Mouse (Mus musculus) T-helper 17 cell (primary cell): ENCODE measurements around the gene Gm28551.
"Not testable (repeated sequence)": the region's sequence is repeated elsewhere in the genome, so short reads cannot be mapped to it uniquely, and the experiment has no call there.

Experiments used
- in situ Hi-C, 2 experiments: fragments of 300-600 bp; cut with MboI, MseI; formaldehyde crosslinking; loops; 1 replicate in 1 of 2; 2 replicates in 1 of 2; pipeline ENCODE4 v1.15.1; 2025; ENCODE audit warnings: high pct_unique_total_duplicates in 2 of 2

Gm28551 gene

DNA sequence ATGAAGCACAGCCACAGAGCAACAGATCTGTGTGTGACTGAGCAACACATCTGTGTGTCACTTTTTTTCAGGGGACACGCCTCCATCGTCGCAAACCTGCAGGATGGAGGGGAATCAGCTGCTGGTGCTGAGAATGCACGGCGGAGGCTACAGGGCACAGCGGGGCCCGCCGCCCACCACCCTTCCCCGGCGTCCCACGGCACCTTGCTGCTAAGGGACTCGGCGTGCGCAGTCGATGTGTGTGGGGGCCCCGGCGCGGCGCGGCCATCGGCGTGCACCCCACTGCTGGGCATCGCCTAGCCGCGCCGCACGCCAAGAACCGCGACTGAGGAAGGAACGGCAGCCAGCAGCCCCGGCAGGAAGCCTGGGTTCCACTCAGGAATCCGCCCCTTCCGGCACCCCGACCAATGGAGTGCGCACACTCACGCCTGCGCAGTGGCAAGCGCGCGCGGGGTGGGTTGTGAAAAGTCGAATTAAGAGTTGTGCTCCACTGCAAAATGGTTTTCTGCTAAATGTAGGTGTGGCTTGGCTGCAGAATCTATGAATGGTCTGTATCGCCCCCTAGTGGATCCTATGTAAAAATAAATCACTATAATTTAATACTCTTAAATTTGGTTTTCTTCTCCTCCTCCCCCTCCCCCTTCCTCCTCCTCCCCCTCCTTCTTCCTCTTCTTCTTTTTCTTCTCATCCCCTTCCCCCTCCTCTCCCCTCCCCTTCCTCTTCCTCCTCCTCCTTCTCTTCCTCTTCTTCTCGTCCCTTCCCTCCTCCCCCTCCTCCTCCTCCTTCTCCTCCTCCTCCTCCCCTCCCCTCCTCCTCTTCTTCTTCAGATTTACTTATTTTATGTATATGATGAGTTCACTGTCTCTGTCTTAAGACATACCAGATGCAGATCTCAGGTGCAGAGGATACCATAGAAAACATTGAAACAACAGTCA, at the start of gene Gm28551, which contains the start of the genes Asdurf and Asnsd1:
Gm28551 (minus strand) TSS at position 341 of the 935 bp plus-strand sequence.
Asdurf (minus strand) TSS at position 293 of the 935 bp plus-strand sequence.
Asnsd1 (minus strand) TSS at position 426 of the 935 bp plus-strand sequence.
- in situ Hi-C loops = loop anchor here in 1 of 2 experiments (5.0 kb wide), 1 partner anchor 60 kb away; no protein-coding TSS in a partner anchor

DNA sequence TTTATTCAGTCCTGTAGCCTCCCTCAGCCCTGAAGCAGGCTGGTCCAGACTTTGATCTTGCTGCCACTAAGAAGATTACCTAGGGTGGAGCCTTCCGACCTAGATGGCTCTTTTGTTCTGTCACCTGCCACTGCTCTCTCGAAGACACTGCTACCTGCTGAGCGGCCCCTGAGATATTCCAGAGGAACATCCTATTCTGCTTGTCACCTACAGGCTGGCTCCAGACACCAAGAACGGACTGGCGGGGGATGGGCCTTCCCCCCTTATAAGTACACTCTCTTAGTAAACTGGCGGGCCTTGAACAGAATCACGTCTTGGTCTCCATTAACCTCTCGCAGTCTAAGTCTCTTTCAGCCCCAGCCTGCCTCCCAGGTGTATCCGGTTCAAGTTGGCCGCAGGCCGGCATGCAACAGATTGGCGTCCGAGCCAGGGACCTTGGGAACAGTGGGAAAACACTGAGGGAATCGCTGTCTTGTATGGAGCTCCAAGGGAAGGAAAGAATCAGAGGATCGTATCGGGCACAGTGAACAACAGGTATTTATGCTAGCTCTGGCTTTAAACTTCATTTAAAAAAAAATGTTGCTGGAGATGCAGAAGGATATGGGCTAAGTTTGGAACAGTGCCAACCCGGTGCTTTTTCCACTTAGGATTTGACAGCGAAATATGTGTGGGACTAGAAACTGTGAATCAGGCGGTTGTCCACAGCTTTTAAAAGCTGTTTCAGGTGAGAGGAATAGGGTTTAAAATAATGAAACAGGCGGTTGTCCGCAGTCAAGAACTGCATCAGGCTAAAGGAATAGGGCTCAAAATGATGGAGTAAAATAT, 41.7 kb upstream of the Gm28551 start:
- in situ Hi-C loops = not testable (repeated sequence)

DNA sequence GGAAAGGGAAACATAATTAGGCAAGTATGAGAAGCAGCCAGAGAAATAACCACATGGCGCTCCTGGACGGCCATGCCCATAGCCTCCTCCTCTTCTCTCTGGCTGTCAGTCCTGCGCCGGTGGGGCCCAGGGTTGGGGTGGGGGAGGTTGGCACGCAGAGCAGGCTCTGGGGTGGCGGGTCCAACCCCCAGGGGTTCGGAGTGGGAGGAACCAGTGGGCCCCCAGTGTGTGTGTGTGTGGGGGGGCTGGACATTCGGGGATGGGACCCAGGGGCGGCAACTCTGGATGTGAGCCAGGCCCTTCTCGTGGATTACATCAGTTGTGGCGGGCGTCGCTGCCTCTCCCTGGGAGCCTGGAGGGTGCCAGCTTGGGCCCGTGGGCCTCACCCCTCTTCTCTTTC, 36.3 kb upstream of the Gm28551 start:
- in situ Hi-C loops = no loop called here

DNA sequence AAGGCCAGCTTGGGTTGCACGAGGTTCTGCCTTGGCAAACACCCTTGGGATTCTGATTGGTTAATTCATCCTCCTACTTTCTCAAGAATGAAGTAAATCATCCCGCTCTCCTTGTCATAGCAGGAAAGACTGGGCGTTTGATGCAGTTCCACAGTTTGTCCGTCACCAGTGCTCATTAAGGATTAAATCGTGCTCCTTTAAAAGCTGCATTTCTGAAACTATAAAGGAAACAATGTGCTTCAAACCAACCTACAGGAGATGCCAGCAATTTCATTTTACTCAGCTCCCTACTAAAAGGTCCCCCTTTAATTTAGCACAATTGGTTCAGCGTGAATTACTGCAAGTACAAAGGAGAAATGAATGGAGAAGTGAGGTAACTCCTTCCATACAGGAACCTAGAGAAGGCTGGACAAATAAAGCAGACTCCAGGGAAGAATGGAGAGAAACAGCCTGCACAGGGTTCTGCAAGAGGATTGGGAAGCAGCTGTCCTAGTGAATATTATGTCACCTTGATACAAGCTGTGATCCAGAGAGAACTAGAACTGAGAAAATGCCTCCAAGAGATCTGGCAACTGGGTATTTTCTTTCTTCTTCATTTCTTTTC, 31.7 kb upstream of the Gm28551 start:
- in situ Hi-C loops = no loop called here

DNA sequence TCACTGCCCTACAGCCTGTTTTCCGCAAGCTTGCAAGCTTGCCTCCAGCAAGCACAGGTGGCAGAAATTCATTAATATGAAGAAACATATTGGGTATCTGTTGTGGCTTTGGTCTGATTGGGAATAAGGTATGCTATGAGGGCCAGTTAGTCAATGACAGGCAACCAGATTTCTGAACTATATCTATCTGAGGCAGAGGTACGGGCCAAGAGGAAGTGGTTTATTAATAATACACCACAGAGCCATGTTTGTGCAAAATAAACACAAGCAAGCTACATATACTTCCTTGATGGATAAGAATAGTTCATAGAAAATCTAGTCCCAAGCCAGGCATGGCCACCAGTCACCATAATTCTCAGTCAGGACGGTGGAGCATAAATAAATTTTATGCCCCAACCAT, 25.3 kb upstream of the Gm28551 start:
- in situ Hi-C loops = no loop called here

DNA sequence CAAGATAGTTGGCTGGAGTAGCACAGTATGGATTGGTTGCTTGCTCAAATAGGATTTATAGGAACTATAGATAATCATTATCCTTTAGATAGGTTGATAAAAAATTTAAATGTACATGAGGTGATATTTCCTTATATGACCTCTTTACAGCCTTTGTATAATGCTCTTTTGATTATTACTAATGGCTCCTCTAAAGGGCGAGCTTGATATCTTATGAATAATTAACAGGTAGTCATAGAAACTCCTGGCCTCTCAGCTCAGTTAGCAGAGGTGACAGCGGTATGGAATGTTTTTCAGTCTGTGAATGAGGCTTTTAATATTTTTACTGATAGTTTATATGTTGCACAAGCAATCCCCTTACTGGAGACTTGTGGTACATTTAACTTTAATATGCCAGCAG, 23.5 kb upstream of the Gm28551 start:
- in situ Hi-C loops = not testable (repeated sequence)

DNA sequence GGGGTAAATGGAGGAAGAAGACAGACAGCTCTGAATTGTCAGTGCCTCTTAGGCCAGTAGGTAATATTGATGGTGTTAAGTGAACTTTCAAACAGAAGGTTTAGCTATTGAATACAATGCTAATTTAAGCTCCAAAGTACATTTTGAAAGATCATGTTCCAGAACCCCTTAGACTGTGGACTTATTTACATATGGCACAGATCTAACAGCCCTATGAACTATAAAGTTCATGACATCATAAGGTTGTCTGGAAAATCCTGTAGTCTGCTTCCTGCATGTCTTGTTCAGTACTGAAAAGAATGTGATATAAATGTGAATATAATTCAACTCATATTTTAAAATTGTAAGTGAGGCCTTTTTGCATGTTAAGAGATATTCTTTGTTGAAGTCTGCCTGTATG, 6.5 kb upstream of the Gm28551 start:
- in situ Hi-C loops = loop anchor here in 1 of 2 experiments (5.0 kb wide), 1 partner anchor 302 kb away; no protein-coding TSS in a partner anchor

DNA sequence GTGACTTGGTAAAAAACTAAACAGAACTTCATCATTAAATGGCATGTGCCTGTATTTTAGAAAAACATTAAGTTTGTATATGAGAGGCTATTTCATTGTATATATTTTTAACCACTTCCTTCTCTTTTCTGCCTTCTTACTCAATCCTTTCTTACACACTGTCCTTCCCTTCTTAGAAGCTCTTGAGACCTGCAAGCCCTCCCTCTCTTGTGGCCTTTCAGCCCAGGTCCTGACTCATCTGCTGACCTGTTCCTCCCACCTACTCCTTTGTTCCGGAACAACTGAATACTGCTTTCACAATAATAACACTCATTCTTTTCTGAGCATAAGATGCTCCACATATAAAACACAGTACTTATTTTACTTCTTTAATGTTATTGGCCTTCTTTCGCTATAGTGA, 11.4 kb downstream of the Gm28551 start:
- in situ Hi-C loops = loop anchor here in 1 of 2 experiments (10.0 kb wide), 1 partner anchor 1716 kb away; no protein-coding TSS in a partner anchor

DNA sequence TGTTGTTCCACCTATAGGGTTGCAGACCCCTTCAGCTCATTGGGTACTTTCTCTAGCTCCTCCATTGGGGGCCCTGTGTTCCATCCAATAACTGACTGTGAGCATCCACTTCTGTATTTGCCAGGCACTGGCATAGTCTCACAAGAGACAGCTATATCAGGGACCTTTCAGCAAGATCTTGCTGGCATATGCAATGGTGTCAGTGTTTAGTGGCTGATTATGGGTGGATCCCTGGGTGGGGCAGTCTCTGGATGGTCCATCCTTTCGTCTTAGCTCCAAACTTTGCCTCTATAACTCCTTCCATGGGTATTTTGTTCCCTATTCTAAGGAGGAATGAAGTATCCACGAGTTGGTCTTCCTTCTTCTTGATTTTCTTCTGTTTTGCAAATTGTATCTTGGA, 15.1 kb downstream of the Gm28551 start:
- in situ Hi-C loops = not testable (repeated sequence)

DNA sequence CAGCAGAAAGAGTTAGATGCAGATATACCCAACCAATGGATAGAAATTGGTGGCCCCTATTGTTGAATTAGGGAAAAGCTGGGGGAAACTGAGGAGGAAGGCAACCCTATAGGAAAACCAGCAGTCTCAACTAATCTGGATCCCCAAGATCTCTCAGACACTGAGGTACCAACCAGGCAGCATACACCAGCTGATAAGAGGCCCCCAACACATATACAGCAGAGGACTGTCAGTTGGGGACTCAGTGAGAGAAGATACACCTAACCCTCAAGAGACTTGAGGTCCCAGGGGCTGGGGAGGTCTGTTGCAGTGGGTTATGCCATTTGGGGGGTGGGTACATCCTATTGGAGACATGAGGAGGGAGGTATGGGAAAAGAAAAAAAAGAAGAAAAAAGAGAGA, 17.0 kb downstream of the Gm28551 start:
- in situ Hi-C loops = no loop called here

DNA sequence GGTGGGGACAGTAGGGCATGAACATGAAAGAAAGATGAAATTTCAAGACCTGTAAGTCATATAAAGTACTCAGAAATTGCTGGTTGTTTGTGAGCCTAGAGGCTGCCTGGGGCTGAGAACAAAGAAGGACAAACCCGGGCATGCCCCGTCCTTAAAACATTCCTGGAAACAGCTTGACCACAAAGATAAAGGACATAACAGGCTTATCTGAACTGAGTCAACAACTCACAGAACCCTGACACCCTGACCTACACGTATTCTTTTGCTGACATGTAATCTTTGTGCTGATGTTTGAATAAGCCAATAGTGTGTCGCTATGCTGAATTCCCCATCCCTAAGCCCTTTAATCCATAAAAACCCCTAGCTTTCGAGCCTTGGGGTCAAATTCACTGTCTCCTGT, 18.9 kb downstream of the Gm28551 start:
- in situ Hi-C loops = not testable (repeated sequence)

DNA sequence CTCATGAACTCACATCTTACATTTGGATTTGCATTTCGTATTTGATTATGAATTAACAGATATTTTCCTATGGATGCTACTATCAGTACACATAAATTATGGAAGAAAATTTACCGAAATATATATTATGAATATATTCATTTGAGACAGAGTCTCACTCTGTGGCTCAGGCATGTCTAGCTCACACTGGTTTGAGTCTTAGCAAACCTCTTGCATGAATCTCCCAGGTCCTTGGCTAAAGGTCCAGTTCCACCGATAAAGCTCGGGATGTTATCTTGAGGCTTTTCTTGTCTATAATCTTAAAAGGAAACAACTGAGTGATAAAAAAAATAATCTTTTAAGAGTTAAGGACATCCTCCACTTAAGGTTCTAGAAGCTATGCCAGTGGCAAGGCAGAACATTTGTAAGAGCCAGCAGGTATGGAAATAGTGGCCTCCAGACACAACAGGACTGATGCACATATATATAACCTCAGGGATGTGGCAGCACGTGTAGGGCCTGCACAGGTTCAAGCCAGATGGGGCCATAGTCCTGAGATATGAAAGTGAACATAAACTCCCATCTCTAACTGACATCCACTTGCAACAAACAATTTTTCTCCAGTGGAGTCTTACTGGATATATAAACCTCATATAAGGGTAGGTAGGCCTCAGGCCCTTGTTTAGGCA, 27.5 kb downstream of the Gm28551 start:
- in situ Hi-C loops = no loop called here

DNA sequence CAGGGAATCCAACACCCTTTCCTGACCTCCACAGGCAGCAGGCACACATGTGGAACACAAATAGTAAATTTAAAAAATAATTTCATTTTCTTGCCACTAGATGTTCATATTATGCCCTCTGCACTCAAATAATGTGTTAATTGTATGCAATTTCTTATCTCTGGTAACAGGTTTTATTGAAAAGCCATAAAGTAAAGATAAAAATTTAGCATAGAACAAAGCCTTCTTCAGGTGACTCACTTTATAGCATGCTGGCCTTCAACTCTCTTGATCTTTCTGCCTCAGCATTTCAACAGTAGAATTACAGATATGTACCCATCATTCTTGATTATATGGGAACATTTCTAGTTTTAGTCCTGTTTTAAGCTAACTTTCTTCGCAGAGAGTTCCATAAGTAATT, 28.2 kb downstream of the Gm28551 start:
- in situ Hi-C loops = no loop called here

DNA sequence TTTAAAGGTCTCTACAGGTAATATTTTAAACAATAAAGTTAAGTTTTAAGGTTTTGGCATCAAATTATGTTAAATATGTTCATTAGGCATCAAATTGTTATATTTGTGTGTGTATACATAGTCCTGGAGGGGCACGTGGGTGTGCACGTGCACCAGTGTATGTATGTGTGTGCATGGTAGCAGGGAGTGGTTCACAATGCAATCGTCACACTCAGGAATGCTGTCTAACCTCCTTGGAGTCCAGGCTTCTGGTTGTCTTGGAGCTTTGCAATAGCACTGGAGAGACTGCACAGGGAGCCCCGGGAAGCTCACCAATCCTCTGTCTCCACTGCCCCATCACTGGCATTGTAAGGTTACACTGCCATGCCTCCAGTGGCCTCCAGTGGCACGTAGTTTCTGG, 29.2 kb downstream of the Gm28551 start:
- in situ Hi-C loops = no loop called here

DNA sequence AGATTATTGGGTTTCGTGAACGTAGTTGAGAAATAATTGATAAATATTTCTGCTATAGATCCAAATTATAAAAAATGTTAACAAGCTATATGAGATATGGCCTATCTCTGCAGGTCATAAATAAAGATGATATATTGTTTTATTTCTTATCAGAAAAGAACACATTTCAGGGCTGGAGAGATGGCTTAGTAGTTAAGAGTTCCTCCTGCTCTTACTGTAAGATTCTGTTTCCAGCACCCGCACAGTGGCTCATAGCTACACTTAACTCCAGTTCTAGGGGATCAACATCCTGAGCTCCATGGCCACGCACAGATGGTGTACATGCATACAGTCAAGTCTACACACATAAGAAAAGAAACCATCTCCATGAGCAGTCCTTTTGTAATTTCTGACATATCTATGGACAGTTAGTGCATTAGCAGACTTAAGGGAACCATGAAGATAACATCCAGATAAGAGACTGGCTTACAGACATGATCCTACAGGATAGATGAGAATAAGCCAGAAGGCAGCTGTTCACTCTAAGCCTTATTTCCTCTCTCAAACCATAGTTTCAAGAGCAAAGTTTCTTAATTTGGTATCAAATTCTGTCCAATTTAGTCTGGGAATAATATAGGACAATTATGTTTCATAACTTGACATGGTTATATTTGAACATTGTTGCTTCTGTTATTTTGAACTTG, 30.7 kb downstream of the Gm28551 start:
- in situ Hi-C loops = no loop called here

DNA sequence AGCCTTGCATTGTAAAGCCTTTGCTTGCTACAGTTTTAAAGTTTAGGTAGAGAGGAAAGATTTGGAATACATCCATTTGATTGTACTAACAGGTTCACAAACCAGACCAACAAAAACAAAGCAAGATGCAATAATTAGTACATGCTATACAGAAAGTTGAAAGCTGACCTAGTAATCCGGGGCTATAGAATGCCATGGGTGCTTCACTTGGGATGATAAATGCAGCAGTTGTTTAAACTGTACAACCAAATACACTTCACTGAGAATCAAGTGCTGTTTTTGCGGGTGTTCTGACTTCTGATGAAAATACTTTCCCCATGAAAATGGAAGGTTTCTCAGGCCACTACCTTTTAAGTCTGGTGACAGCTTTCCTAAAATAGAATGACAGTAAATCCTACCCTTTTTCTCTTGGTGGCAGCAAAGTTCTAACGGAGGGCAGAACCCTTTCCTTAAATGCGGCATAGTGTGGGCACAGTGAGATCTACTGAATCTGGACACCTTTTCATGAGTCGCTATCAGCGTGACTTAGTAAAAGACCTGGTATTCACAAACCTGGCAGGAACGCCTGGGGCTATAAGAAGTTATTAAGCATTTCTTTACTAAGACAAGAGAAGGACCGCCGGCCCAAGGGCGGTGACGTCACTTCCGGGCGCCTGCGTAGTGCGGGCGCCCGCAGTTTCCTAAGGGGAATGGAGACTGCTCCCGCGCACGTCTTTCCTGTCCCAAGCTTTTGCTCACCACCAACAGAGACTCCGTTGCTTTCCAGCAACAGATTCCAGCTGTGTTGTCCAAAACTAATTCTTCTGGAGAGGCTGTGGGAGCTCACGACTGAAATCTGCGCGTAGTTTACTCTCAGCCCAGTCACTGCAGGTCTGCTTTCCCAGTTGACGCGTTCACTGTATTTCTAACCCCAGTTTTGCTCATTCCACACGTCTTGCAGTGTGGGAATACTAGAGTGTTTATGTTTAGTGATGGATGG, 39.2 kb downstream of the Gm28551 start, which contains the start of gene Osgepl1:
Osgepl1 (plus strand) TSS at position 636 of the 979 bp plus-strand sequence.
- in situ Hi-C loops = no loop called here

DNA sequence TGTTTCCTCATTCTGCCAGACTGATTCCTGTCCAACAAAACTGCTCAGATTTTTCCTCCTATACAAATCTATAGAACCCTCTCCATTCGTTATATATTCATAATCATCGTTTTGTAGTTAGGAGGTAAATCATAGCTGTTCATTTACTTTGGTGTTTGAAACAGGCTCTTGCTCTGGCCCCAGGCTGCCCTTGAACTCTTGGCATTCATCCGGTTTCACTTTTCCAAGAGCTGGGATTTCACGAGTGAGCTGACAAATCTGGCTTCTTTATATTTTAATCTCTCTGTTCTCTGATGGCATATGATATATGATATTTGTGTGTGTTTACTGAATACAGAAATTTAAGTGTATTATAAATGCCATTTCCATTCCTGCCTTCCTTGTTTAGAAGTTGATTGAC, 52.0 kb downstream of the Gm28551 start:
- in situ Hi-C loops = loop anchor here in 1 of 2 experiments (10.0 kb wide), 1 partner anchor 1924 kb away; the partner anchor contains the start of gene Rftn2

DNA sequence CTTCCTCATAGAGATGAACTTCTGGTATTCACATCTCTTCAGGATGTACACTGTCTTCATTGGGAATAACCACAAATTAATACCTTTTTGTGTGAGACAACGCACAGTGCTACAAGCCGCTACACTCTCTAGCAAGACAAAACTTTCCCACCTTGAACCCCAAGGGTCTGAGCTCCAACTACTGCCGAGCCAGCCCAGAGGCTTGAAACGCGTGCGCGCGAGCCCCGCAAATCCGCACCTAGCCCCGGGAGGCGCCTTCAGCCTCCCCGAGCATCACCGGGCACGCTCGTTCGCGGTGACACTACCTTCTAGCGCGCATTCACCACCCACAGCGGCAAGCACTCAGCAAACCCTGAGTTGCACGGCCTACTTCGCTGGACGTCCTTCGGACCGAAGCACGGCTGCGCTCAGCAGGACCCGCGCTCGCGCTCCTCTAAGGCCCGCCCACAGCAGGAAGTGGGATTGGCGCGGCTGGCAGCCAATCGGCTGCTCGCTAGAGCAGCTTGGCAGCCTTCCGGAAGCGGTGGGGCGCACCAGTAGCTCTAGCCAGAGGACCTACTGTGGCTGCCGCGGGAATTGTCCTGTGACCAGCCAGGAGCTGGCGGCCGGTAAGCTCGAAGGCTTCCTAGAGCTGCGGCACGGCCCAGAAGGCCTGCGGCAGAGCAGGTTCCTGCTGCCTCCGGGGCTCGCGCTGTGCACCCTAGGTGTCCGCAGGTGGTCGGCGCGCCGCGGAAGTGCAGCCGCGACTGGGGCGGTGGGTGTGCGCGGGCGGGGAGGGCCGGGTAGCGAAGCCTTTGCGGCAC, 55.7 kb downstream of the Gm28551 start, which contains the start of the genes Pms1, Ormdl1 and Gm28778:
Pms1 (minus strand) TSS at position 438 of the 803 bp plus-strand sequence.
Ormdl1 (plus strand) TSS at position 515 of the 803 bp plus-strand sequence.
Gm28778 (plus strand) TSS at position 531 of the 803 bp plus-strand sequence.
- in situ Hi-C loops = no loop called here
